Mouse (Mus musculus): ENCODE measurements around the gene Dis3l2.

- TF ChIP-seq CTCF (IDR thresholded peaks at IDR 0.05) (no peak), EP300 (IDR thresholded peaks at IDR 0.05) (no peak)
Measured at GRCm38 (mm10) chr1:86850754-86851153, 147.1 kb downstream of the Dis3l2 start.

Measured in lung, postnatal 0 days (tissue).